Mouse (Mus musculus) CD4-positive, CD25-positive, alpha-beta regulatory T cell, adult 4 months (primary cell): ENCODE measurements around the gene Tagln2. TPM values are rescaled to one million over a fixed set of nuclear protein-coding genes. Genes with fewer than 3 reads are reported as not detected.

ENCODE experiments used
- ATAC-seq: one replicate; pipeline ENCODE4 v1.8.0; 2017
- polyA plus RNA-seq, 2 experiments: library from polyadenylated mRNA; unstranded; fragments of 100-300 nt; shearing (Covaris generic); gene quantifications; one replicate each; pipeline ENCODE4 v1.2.1; 2017

Gene Tagln2
- 100 to 1,000 TPM; 226 to 278 TPM for polyA plus RNA-seq

- peak; percentile 42 for ATAC-seq
Measured at GRCm38 (mm10) chr1:172499765-172500441, at the start of gene Tagln2. Gene Tagln2, plus strand, starts transcription at chr1:172500047.

- ATAC-seq: no peak
Measured at GRCm38 (mm10) chr1:172450226-172450625, 49.6 kb upstream of the Tagln2 start.

GRCm38 (mm10) chr1:172450848-172451470 lies 48.9 kb upstream of the Tagln2 start:
- ATAC-seq: no peak

- no peak for ATAC-seq
Measured at GRCm38 (mm10) chr1:172452911-172453310, 46.9 kb upstream of the Tagln2 start.

GRCm38 (mm10) chr1:172453810-172454209 lies 46.0 kb upstream of the Tagln2 start:
- no peak for ATAC-seq

GRCm38 (mm10) chr1:172455416-172455815 lies 44.4 kb upstream of the Tagln2 start:
- peak; percentile 88 for ATAC-seq

GRCm38 (mm10) chr1:172456001-172456677 lies 43.7 kb upstream of the Tagln2 start:
- ATAC-seq: peak; percentile 25

GRCm38 (mm10) chr1:172457196-172457595 lies 42.7 kb upstream of the Tagln2 start:
- no peak for ATAC-seq

- no peak for ATAC-seq
Measured at GRCm38 (mm10) chr1:172458041-172458440, 41.8 kb upstream of the Tagln2 start.

- no peak for ATAC-seq
Measured at GRCm38 (mm10) chr1:172461602-172462001, 38.2 kb upstream of the Tagln2 start.

GRCm38 (mm10) chr1:172462534-172462933 lies 37.3 kb upstream of the Tagln2 start:
- ATAC-seq: no peak

GRCm38 (mm10) chr1:172463387-172464333 lies 36.2 kb upstream of the Tagln2 start:
- ATAC-seq: no peak

- ATAC-seq: no peak
Measured at GRCm38 (mm10) chr1:172468301-172468877, 31.5 kb upstream of the Tagln2 start.

- no peak for ATAC-seq
Measured at GRCm38 (mm10) chr1:172469373-172469772, 30.5 kb upstream of the Tagln2 start.

- no peak for ATAC-seq
Measured at GRCm38 (mm10) chr1:172469810-172470448, 29.9 kb upstream of the Tagln2 start.

GRCm38 (mm10) chr1:172472909-172473308 lies 26.9 kb upstream of the Tagln2 start:
- no peak for ATAC-seq

- no peak for ATAC-seq
Measured at GRCm38 (mm10) chr1:172474196-172474595, 25.7 kb upstream of the Tagln2 start.

- ATAC-seq: peak; percentile 51
Measured at GRCm38 (mm10) chr1:172475054-172475741, 24.6 kb upstream of the Tagln2 start, which contains the start of gene Slamf9. Gene Slamf9, plus strand, starts transcription at chr1:172475358.

GRCm38 (mm10) chr1:172478020-172478419 lies 21.8 kb upstream of the Tagln2 start:
- ATAC-seq: no peak

GRCm38 (mm10) chr1:172480376-172480775 lies 19.5 kb upstream of the Tagln2 start:
- ATAC-seq: no peak

GRCm38 (mm10) chr1:172481111-172481510 lies 18.7 kb upstream of the Tagln2 start:
- no peak for ATAC-seq
